Mouse (Mus musculus) bone marrow macrophage, adult 2 months (primary cell): Measurements from ENCODE around the gene Platr17.

ENCODE experiments used
- CTCF ChIP-seq: IDR thresholded peaks from 2 replicates; pipeline ENCODE4 v1.5.1; 2012; ENCODE audit warnings: low read depth, mild to moderate bottlenecking, low read length, moderate library complexity
- POLR2A ChIP-seq: IDR thresholded peaks from 2 replicates; pipeline ENCODE4 v1.6.1; 2012; ENCODE audit warnings: mild to moderate bottlenecking, low read depth, low read length, borderline replicate concordance

- TF ChIP-seq POLR2A, result no peak
- TF ChIP-seq CTCF, result no peak
Measured at GRCm38 (mm10) chr17:33913264-33913663, 8.3 kb downstream of the Platr17 start.
